Mouse (Mus musculus) liver, embryonic 14.5 days (tissue): ENCODE measurements at regions not wholly inside any gene's neighbourhood (a gene's known extent, or its start where the extent isn't known, plus 50 kb on each side); places are given as distances from the start of the nearest gene placed in this dataset.

Experiments
- CTCF ChIP-seq: IDR thresholded peaks from 2 replicates; pipeline ENCODE4 v1.5.1; 2016; ENCODE audit warnings: antibody characterized with exemption, low read depth, control low read depth
- EP300 ChIP-seq: IDR thresholded peaks from 2 replicates; pipeline ENCODE4 v1.6.1; 2016; ENCODE audit warnings: antibody characterized with exemption, low read depth

GRCm38 (mm10) chr2:50417135-50417534, 120.5 kb upstream of the Mmadhc start:
- no peak for TF ChIP-seq EP300
- TF ChIP-seq CTCF: no peak
